Mouse (Mus musculus): ENCODE measurements around the gene Trim65.

DNA sequence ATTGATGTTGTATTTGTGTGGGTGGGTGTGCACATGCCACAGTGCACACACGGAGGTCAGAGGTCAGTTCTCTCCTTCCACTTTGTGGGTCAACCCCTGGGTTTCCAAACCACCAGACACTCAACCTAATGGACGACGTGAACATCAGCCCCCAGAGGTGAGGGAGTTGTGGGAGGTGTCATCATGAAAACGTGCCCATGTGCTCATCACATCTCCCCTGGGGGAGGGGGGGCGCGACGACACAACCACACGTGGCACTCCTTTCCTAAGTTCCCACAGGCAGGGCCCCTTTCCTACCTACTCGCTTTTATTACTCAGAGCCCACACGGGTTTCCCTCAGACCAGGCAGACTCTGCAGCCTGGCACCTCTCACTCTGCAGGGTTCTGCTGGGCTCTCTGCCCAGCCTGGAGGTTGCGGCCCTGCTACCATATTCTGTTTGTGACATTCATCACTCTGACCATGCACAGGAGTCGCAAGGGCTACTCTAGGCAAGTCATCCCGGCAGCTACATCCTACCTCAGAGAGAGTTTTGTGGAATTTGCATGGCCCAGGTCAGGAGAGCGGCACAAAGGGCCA, 47.7 kb downstream of the Trim65 start:
- TF ChIP-seq POLR2A (IDR thresholded peaks at IDR 0.05; ENCODE audit: low read depth, low read length) = no peak
- no peak for TF ChIP-seq CTCF (IDR thresholded peaks at IDR 0.05; ENCODE audit: borderline replicate concordance, insufficient read depth, low read length)
